Mouse (Mus musculus) kidney, adult 2 months (tissue): ENCODE measurements around the gene Adamtsl3.

Experiments
- CTCF ChIP-seq: fragments of 200-500 bp; conservative IDR thresholded peaks from 2 replicates; pipeline ENCODE4 v1.5.1; 2011; ENCODE audit warnings: low read depth, mild to moderate bottlenecking, control low read depth, low read length, moderate library complexity, mixed read lengths; ENCODE audit not compliant: insufficient read depth, insufficient read length
- POLR2A ChIP-seq: fragments of 200-500 bp; IDR thresholded peaks from one replicate; pipeline ENCODE4 v1.6.1; 2011; ENCODE audit warnings: low read depth, low read length, control low read depth

DNA sequence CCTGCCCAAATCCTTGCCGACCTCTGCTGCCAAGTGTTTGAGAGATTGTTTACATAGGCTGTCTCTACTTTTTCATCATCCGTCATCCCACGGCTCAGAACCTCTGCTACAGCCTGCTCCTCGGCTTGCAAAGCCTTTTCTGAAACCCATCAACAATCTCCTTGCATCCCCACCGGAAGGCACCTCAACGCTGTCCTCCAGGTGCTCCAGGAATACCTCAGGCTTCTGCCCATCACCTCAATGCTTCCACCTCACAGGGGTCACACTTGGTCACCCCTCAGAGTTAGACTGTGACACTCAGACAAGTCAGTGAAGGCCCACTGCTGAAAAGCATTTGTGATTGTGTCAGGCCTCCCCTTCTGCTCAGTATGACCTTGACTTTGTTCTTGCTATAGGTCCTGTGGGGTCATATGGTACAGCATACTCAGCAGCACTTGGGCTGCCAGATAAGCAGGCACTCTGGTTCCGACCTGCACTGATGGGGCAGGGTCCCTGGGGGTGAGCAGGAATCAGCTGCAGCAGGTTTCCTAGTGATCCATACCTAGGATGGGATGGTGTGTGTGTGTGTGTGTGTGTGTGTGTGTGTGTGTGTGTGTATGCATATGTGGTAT, 150.0 kb downstream of the Adamtsl3 start:
- TF ChIP-seq POLR2A (no peak), CTCF (no peak)
